Mouse (Mus musculus): ENCODE measurements around the gene Spag6.

GRCm38 (mm10) chr2:18648563-18648962 lies 45.3 kb upstream of the Spag6 start:
- TF ChIP-seq POLR2A (IDR thresholded peaks at IDR 0.05; ENCODE audit: borderline replicate concordance, control insufficient read depth, low read depth, low read length) (no peak), CTCF (IDR thresholded peaks at IDR 0.05; ENCODE audit: control insufficient read depth, insufficient read depth, low read length) (no peak)

Data from bone marrow, adult 2 months (tissue).